In the genomic region with DNA sequence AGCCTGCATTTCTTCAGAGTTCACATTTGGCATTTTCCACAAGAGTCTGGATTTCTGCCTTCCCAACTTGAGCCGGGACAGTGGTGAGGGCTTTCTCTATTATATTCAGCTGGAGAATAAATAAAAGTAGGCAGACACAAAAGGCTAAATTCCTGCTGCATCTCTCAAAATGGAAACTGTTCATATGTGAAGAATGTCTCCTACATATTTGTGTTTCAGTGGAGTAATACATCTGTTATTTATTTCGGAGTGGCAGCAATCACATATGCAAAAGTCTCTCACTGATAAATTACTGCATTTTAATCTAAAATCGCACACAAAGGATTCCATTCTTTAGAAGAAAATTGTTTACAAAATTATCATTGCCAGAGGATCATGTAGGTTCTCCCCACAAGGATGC, we compare ENCODE assay signal across 25 mouse cellular contexts.
"Had no signal": no experiment of that assay in that cellular context is flagged by ENCODE, and none has a peak within 500 bp of the region (broad histone marks: within the 10 kb centered on the region; RNA-seq: fewer than 3 reads in every experiment).

No protein-coding gene starts in this region.

- H3K27ac ChIP-seq: heart, adult 2 months; heart, embryonic 13.5 days; heart, embryonic 15.5 days; hindbrain, embryonic 14.5 days; intestine, embryonic 15.5 days; limb, embryonic 13.5 days; limb, embryonic 15.5 days; liver, embryonic 12.5 days; liver, embryonic 14.5 days had no signal

- H3K9ac ChIP-seq: heart, embryonic 13.5 days; heart, embryonic 15.5 days; hindbrain, embryonic 14.5 days; intestine, embryonic 15.5 days; limb, embryonic 13.5 days; limb, embryonic 15.5 days; liver, embryonic 12.5 days; liver, embryonic 14.5 days had no signal

- H3K27me3 ChIP-seq: heart, embryonic 13.5 days; heart, embryonic 15.5 days; intestine, embryonic 15.5 days; limb, embryonic 13.5 days; limb, embryonic 15.5 days; liver, embryonic 12.5 days had no signal

- H3K4me2 ChIP-seq: heart, embryonic 11.5 days; heart, embryonic 13.5 days; heart, embryonic 15.5 days; hindbrain, embryonic 14.5 days; intestine, embryonic 15.5 days; limb, embryonic 13.5 days; limb, embryonic 15.5 days; liver, embryonic 12.5 days had no signal

- ATAC-seq: hindbrain, embryonic 16.5 days; inflammation-experienced regulatory T-cells, adult 6 months; intestine, embryonic 15.5 days; intestine, postnatal 0 days; liver, embryonic 12.5 days had no signal

- H3K4me1 ChIP-seq: heart, embryonic 13.5 days; heart, embryonic 15.5 days; intestine, embryonic 15.5 days; limb, embryonic 15.5 days; liver, embryonic 12.5 days had no signal

- H3K36me3 ChIP-seq: heart, embryonic 13.5 days; heart, embryonic 15.5 days; intestine, embryonic 15.5 days; limb, embryonic 13.5 days; limb, embryonic 15.5 days; liver, embryonic 12.5 days had no signal

- H3K9me3 ChIP-seq: heart, embryonic 13.5 days; heart, embryonic 15.5 days; intestine, embryonic 15.5 days; limb, embryonic 13.5 days; limb, embryonic 15.5 days; liver, embryonic 12.5 days had no signal

- H3K4me3 ChIP-seq: heart, adult 2 months; heart, embryonic 13.5 days; heart, embryonic 15.5 days; intestine, embryonic 15.5 days; limb, embryonic 13.5 days; limb, embryonic 15.5 days; liver, embryonic 12.5 days had no signal

- DNase-seq: gastrocnemius, postnatal 14 days; gastrocnemius, postnatal 36 days; heart, adult 11 months; heart, adult 2 months; heart, postnatal 14 days; heart, postnatal 36 days; kidney, adult 18-20 months; kidney, adult 8-10 months; kidney, postnatal 10 days; kidney, postnatal 36 days; layer of hippocampus, adult 9-11 months; layer of hippocampus, postnatal 36 days; left cerebral cortex, postnatal 4 days had no signal
